Mouse (Mus musculus): ENCODE results near the gene Rasgef1b. TPM values are rescaled to one million over a fixed set of nuclear protein-coding genes. Genes with fewer than 3 reads are reported as not detected.

Gene Rasgef1b
- polyA plus RNA-seq, 1 experiment from 2014 or later, result 115 TPM

GRCm38 (mm10) chr5:99496931-99497782 is 231.7 kb downstream of the Rasgef1b start:
- no peak overlapping the region for H3K4me3 ChIP-seq
- WGBS, result 77% methylated on average over 9 of the region's 9 CpGs
- H3K27ac ChIP-seq (replicated peaks), result no peak overlapping the region

GRCm38 (mm10) chr5:99496157-99496453 is 232.8 kb downstream of the Rasgef1b start:
- Histone ChIP-seq H3K9ac (replicated peaks) (no peak overlapping the region), H3K27ac (replicated peaks) (0 out of 2 replicates have a peak overlapping the region, but pooled peaks have one; percentile 24), H3K27me3 (no peaks in the 10 kb centered on the region), H3K4me2 (replicated peaks) (no peak overlapping the region), H3K9me3 (no peaks in the 10 kb centered on the region), H3K36me3 (no peaks in the 10 kb centered on the region), H3K4me1 (peaks cover 29% of the 10 kb centered on the region), H3K4me3 (no peak overlapping the region)
- WGBS, result 26% methylated on average over 1 of the region's 1 CpGs
- peak; percentile 62; the same call in 1 of the 2 replicates for ATAC-seq (replicated peaks)

More at GRCm38 (mm10) chr5:99496931-99497782, 231.7 kb downstream of the Rasgef1b start:
- peaks cover 22% of the 10 kb centered on the region for H3K4me1 ChIP-seq
- H3K4me2 ChIP-seq (replicated peaks), result no peak overlapping the region
- no peak overlapping the region for H3K9ac ChIP-seq (replicated peaks)
- ATAC-seq (replicated peaks), result no peak
- no peaks in the 10 kb centered on the region for H3K9me3 ChIP-seq
- H3K27me3 ChIP-seq, result no peaks in the 10 kb centered on the region
- no peaks in the 10 kb centered on the region for H3K36me3 ChIP-seq

- H3K9me3 ChIP-seq, result no peaks in the 10 kb centered on the region
- ATAC-seq (replicated peaks), result no peak; the same call in 1 of the 2 replicates
- no peak overlapping the region for H3K4me3 ChIP-seq
- peak overlapping the region; percentile 24; the same call in 1 of the 2 replicates for H3K27ac ChIP-seq (replicated peaks)
- H3K4me2 ChIP-seq (replicated peaks), result no peak overlapping the region
- no peak overlapping the region for H3K9ac ChIP-seq (replicated peaks)
- no peaks in the 10 kb centered on the region for H3K27me3 ChIP-seq
- H3K36me3 ChIP-seq, result no peaks in the 10 kb centered on the region
- H3K4me1 ChIP-seq, result peaks cover 29% of the 10 kb centered on the region
- WGBS, result 77% methylated on average over 10 of the region's 10 CpGs
Observed at GRCm38 (mm10) chr5:99495354-99496156, 233.3 kb downstream of the Rasgef1b start.

- H3K4me2 ChIP-seq (replicated peaks), result no peak overlapping the region
- no peak overlapping the region for H3K9ac ChIP-seq (replicated peaks)
- ATAC-seq (replicated peaks), result no peak
- H3K36me3 ChIP-seq, result no peaks in the 10 kb centered on the region
- 61% methylated on average over 9 of the region's 9 CpGs for WGBS
- no peaks in the 10 kb centered on the region for H3K27me3 ChIP-seq
- 0 out of 2 replicates have a peak overlapping the region, but pooled peaks have one; percentile 29 for H3K27ac ChIP-seq (replicated peaks)
- no peaks in the 10 kb centered on the region for H3K9me3 ChIP-seq
- H3K4me3 ChIP-seq, result no peak overlapping the region
- H3K4me1 ChIP-seq, result peaks cover 29% of the 10 kb centered on the region
Observed at GRCm38 (mm10) chr5:99493861-99494260, 235.0 kb downstream of the Rasgef1b start.

DNA sequence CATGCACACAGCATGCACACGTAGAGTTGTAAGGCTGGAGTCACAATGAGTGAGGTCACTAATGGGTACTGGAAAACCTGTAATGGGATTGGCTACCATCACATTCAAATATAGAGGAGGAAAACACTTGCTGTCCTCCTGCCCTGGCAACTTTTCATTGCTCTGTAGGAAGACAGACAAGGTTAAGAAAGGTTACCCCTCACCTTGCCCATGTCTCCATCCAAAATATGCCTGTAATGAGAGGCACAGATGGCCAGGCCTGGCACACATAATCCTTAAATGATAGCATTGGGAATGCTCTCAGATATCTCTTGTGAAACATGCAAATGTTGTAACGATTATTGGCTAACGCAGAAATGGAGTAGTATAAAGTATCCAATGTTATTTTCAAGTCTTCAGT is 235.8 kb downstream of the Rasgef1b start:
- WGBS, result 65% methylated on average over 3 of the region's 3 CpGs
- Histone ChIP-seq H3K27me3 (no peaks in the 10 kb centered on the region), H3K4me3 (no peak overlapping the region), H3K4me2 (replicated peaks) (no peak overlapping the region), H3K9ac (replicated peaks) (no peak overlapping the region), H3K9me3 (no peaks in the 10 kb centered on the region), H3K4me1 (peaks cover 29% of the 10 kb centered on the region), H3K27ac (replicated peaks) (no peak overlapping the region), H3K36me3 (no peaks in the 10 kb centered on the region)
- ATAC-seq (replicated peaks), result no peak

GRCm38 (mm10) chr5:99488479-99489158 is 240.2 kb downstream of the Rasgef1b start:
- Histone ChIP-seq H3K4me2 (replicated peaks) (no peak overlapping the region), H3K27me3 (no peaks in the 10 kb centered on the region), H3K36me3 (no peaks in the 10 kb centered on the region), H3K9me3 (no peaks in the 10 kb centered on the region), H3K27ac (replicated peaks) (no peak overlapping the region), H3K4me3 (no peak overlapping the region), H3K4me1 (peaks cover 33% of the 10 kb centered on the region), H3K9ac (replicated peaks) (no peak overlapping the region)
- no peak for ATAC-seq (replicated peaks)
- WGBS, result 90% methylated on average over 6 of the region's 6 CpGs

DNA sequence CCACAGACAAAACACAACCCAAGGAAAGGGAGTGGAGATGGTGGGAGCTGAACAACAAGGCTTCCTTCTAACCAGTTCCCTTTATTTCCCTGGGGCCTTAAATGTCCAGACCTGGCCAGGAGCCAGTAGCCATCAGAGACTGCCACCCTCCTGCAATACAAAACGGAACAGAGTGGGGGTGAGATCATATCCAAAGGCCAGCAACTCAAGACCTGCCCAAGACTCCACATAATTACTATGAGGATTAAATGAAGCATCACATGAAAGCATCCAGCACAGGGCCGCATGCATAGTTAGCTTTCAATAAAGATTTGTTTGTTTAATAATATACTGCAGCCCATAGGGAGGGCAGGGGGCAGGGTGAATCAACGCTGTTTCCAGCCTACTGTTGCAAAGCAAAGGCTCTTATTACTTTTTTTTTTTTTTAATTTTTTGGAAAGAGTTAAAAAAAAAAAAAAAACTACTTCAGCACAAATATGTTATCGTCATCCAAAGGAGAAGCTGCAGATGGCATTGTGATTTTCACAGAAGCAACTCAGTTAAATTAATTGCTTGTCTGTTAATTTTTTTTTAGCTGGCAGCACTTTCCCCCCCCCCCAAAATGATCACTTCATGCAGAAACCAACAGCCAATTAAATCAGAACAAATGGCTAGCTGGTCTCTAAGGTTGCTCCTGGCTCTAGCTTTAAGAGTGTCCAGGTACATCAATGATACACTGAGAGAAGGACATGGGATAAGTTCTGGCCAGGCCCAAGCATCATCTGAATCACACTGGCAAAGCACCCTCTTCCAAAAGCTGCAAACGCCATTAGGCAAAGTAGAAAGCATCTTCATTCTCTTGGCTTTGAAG is 241.6 kb downstream of the Rasgef1b start:
- Histone ChIP-seq H3K4me3 (no peak overlapping the region), H3K36me3 (no peaks in the 10 kb centered on the region), H3K4me2 (replicated peaks) (no peak overlapping the region), H3K27me3 (no peaks in the 10 kb centered on the region), H3K9me3 (no peaks in the 10 kb centered on the region), H3K9ac (replicated peaks) (no peak overlapping the region), H3K27ac (replicated peaks) (peak overlapping the region; percentile 75), H3K4me1 (peaks cover 26% of the 10 kb centered on the region)
- ATAC-seq (replicated peaks), result peak; percentile 77
- WGBS, result 17% methylated on average over 5 of the region's 5 CpGs

- H3K9ac ChIP-seq (replicated peaks), result no peak overlapping the region
- WGBS, result 68% methylated on average over 5 of the region's 5 CpGs
- H3K36me3 ChIP-seq, result no peaks in the 10 kb centered on the region
- H3K27ac ChIP-seq (replicated peaks), result no peak overlapping the region
- no peak for ATAC-seq (replicated peaks)
- no peak overlapping the region for H3K4me3 ChIP-seq
- no peaks in the 10 kb centered on the region for H3K27me3 ChIP-seq
- peaks cover 47% of the 10 kb centered on the region for H3K4me1 ChIP-seq
- H3K9me3 ChIP-seq, result no peaks in the 10 kb centered on the region
- H3K4me2 ChIP-seq (replicated peaks), result no peak overlapping the region
Observed at GRCm38 (mm10) chr5:99483162-99483561, 245.7 kb downstream of the Rasgef1b start.

GRCm38 (mm10) chr5:99482524-99482923 is 246.3 kb downstream of the Rasgef1b start:
- no peak for ATAC-seq (replicated peaks)
- peak overlapping the region; percentile 25; the same call in 1 of the 2 replicates for H3K27ac ChIP-seq (replicated peaks)

DNA sequence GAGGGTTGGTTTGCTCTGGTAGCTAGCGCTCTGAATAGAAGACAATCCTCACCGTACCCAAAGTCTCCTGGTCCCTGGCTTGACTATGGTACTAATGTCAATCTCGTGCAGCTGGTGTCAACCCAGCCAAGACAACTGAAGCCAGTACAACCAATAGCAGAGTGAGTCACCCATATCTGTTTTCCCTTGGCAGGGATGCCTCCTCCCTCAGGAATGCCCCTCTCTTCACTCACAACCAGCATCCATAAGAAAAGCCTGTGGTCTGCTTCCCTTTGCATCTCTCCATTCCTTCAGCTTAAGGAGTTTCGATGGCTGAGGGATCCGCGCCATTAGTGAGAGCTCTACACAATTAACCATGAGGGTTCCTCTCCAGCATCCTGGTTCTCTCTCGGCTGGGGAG is 246.8 kb downstream of the Rasgef1b start:
- no peaks in the 10 kb centered on the region for H3K36me3 ChIP-seq
- H3K4me2 ChIP-seq (replicated peaks), result no peak overlapping the region
- H3K9ac ChIP-seq (replicated peaks), result no peak overlapping the region
- H3K27ac ChIP-seq (replicated peaks), result peak overlapping the region; percentile 25; the same call in 1 of the 2 replicates
- H3K4me1 ChIP-seq, result peaks cover 42% of the 10 kb centered on the region
- no peak for ATAC-seq (replicated peaks)
- no peaks in the 10 kb centered on the region for H3K27me3 ChIP-seq
- H3K4me3 ChIP-seq, result no peak overlapping the region
- no peaks in the 10 kb centered on the region for H3K9me3 ChIP-seq
- 88% methylated on average over 7 of the region's 7 CpGs for WGBS

More at GRCm38 (mm10) chr5:99482524-99482923, 246.3 kb downstream of the Rasgef1b start:
- Histone ChIP-seq H3K4me3 (no peak overlapping the region), H3K9me3 (no peaks in the 10 kb centered on the region), H3K4me2 (replicated peaks) (no peak overlapping the region), H3K27me3 (no peaks in the 10 kb centered on the region), H3K9ac (replicated peaks) (no peak overlapping the region), H3K4me1 (peaks cover 47% of the 10 kb centered on the region), H3K36me3 (no peaks in the 10 kb centered on the region)
- WGBS, result 67% methylated on average over 6 of the region's 6 CpGs

Measured in forebrain, embryonic 15.5 days (tissue).